Mouse (Mus musculus): ENCODE measurements at regions not wholly inside any gene's neighbourhood (a gene's known extent, or its start where the extent isn't known, plus 50 kb on each side); places are given as distances from the start of the nearest gene placed in this dataset.

DNA sequence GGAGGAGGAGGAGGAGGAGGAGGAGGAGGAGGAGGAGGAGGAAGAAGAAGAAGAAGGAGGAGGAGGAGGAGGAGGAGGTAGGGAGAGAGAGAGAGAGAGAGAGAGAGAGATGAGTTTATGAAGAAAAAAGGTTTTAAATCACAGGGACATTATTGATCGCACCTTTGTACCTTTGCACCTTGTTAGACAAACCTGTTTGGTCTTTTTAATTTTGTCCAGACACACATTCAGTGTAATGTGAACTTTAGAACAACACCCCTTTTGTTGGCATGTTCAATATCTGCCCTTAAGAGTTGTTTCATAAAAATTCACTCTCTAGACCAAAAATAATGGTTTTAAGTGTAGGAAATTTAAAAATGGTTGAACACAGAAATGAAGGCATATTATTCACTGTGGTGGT, 527.5 kb upstream of the Gm5415 start:
- Histone ChIP-seq H3K4me3 (ENCODE audit: insufficient read depth, low read length) (no peak overlapping the region), H3K4me1 (ENCODE audit: control insufficient read depth, insufficient read depth, low read length) (no peaks in the 10 kb centered on the region), H3K27ac (ENCODE audit: insufficient read depth, low read length) (no peak overlapping the region)
- TF ChIP-seq POLR2A (IDR thresholded peaks at IDR 0.05; ENCODE audit: extremely low read depth, insufficient read depth, low read length): no peak

DNA sequence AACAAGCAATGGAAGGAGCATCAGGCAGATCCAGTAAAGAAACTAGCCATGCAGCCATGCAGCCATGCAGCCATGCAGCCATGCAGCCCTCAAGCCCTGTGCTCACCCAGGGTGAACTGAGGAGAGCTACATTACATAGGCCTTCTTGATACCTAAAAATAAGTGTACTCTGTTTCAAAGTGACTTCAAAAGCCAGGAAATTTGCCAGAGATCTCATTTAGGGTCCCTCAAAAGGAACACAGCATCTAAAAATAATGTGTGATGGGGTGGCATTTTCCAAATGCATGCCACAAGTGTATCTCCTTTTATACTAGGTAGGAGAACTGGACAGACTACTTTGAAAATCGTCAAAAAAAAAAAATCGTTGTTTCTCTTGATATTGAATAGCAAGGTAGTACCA, 510.9 kb upstream of the Gm5415 start:
- H3K4me3 ChIP-seq (ENCODE audit: insufficient read depth, low read length): no peak overlapping the region
- no peak overlapping the region for H3K27ac ChIP-seq (ENCODE audit: insufficient read depth, low read length)
- TF ChIP-seq CTCF (IDR thresholded peaks at IDR 0.05; ENCODE audit: extremely low read depth, insufficient read depth, low read length): no peak
- TF ChIP-seq POLR2A (IDR thresholded peaks at IDR 0.05; ENCODE audit: extremely low read depth, insufficient read depth, low read length): no peak
- H3K4me1 ChIP-seq (ENCODE audit: control insufficient read depth, insufficient read depth, low read length): no peaks in the 10 kb centered on the region

GRCm38 (mm10) chr1:33044388-33044787, 497.3 kb upstream of the Gm5415 start:
- no peak overlapping the region for H3K4me3 ChIP-seq (ENCODE audit: insufficient read depth, low read length)
- H3K27ac ChIP-seq (ENCODE audit: insufficient read depth, low read length): no peak overlapping the region
- TF ChIP-seq POLR2A (IDR thresholded peaks at IDR 0.05; ENCODE audit: extremely low read depth, insufficient read depth, low read length) (no peak), CTCF (IDR thresholded peaks at IDR 0.05; ENCODE audit: extremely low read depth, insufficient read depth, low read length) (no peak)
- no peaks in the 10 kb centered on the region for H3K4me1 ChIP-seq (ENCODE audit: control insufficient read depth, insufficient read depth, low read length)

DNA sequence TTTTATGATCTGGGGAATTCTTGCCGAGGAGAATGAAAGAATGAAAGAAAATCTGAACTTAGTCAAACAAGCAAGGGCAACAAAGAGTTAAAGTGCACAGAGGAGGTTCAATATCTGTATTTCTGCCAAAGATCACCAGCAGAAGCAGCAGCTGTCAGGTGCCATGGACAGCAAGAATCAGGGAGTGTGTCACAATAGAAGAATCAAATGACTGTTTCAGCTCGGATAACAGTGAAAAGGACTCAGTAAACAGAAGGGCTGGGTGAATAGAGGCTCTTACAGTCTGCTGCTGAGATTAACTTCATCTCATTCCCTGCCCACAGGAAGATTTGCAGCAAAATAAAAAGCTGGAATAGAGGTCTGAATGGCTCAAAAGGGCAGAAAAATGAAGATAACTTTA, 495.3 kb upstream of the Gm5415 start:
- TF ChIP-seq POLR2A (IDR thresholded peaks at IDR 0.05; ENCODE audit: extremely low read depth, insufficient read depth, low read length): no peak
- TF ChIP-seq CTCF (IDR thresholded peaks at IDR 0.05; ENCODE audit: extremely low read depth, insufficient read depth, low read length): no peak
- H3K27ac ChIP-seq (ENCODE audit: insufficient read depth, low read length): no peak overlapping the region

DNA sequence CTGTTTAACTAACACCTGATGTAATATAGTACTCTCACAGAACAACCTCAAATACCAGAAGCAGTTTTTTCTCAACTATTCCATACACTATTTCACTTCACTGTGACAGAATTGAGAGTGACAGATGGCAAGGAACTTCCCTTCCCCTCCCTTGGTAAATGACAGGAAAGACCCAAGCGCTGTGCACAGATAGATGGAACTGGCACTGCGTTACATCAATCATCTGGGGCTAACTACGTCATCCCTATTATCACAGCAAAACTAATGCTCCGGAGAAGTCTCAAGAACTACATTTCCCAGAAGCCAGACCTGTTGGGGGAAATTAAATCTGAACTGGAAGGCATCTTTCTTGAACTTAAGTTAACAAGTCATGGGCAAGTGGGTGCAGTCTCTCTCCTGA, 493.6 kb upstream of the Gm5415 start:
- H3K4me3 ChIP-seq (ENCODE audit: insufficient read depth, low read length): no peak overlapping the region
- TF ChIP-seq POLR2A (IDR thresholded peaks at IDR 0.05; ENCODE audit: extremely low read depth, insufficient read depth, low read length) (no peak), CTCF (IDR thresholded peaks at IDR 0.05; ENCODE audit: extremely low read depth, insufficient read depth, low read length) (no peak)
- H3K4me1 ChIP-seq (ENCODE audit: control insufficient read depth, insufficient read depth, low read length): no peaks in the 10 kb centered on the region
- no peak overlapping the region for H3K27ac ChIP-seq (ENCODE audit: insufficient read depth, low read length)

More for the DNA sequence above, 495.3 kb upstream of the Gm5415 start:
- H3K4me1 ChIP-seq (ENCODE audit: control insufficient read depth, insufficient read depth, low read length): no peaks in the 10 kb centered on the region
- H3K4me3 ChIP-seq (ENCODE audit: insufficient read depth, low read length): no peak overlapping the region

DNA sequence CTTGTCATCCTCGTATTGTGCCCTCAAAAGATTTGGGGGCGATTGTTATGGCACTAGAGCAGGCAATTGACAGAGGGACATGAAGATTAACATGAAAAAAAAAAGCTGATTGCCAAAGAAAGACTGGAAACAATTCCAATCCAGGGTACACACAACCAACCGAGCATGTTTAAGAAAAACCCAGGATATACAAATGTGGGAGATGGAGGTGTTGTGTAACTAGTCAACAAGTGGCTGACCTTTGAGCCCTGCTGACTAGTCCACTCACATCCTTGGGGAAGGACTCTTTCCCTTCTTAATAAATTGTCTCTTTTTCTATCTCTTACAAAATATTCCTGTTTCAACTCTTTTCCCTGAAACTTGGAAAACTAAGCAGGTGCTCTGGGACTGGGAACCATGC, 484.9 kb upstream of the Gm5415 start:
- TF ChIP-seq CTCF (IDR thresholded peaks at IDR 0.05; ENCODE audit: extremely low read depth, insufficient read depth, low read length) (no peak), POLR2A (IDR thresholded peaks at IDR 0.05; ENCODE audit: extremely low read depth, insufficient read depth, low read length) (no peak)
- H3K4me3 ChIP-seq (ENCODE audit: insufficient read depth, low read length): no peak overlapping the region
- no peaks in the 10 kb centered on the region for H3K4me1 ChIP-seq (ENCODE audit: control insufficient read depth, insufficient read depth, low read length)
- no peak overlapping the region for H3K27ac ChIP-seq (ENCODE audit: insufficient read depth, low read length)

- H3K4me3 ChIP-seq (ENCODE audit: insufficient read depth, low read length): no peak overlapping the region
- no peak overlapping the region for H3K27ac ChIP-seq (ENCODE audit: insufficient read depth, low read length)
- no peak for TF ChIP-seq CTCF (IDR thresholded peaks at IDR 0.05; ENCODE audit: extremely low read depth, insufficient read depth, low read length)
- TF ChIP-seq POLR2A (IDR thresholded peaks at IDR 0.05; ENCODE audit: extremely low read depth, insufficient read depth, low read length): no peak
- no peaks in the 10 kb centered on the region for H3K4me1 ChIP-seq (ENCODE audit: control insufficient read depth, insufficient read depth, low read length)
Measured at GRCm38 (mm10) chr1:33026683-33027415, 479.8 kb upstream of the Gm5415 start.

GRCm38 (mm10) chr1:33025379-33025778, 478.3 kb upstream of the Gm5415 start:
- Histone ChIP-seq H3K4me3 (ENCODE audit: insufficient read depth, low read length) (no peak overlapping the region), H3K27ac (ENCODE audit: insufficient read depth, low read length) (no peak overlapping the region), H3K4me1 (ENCODE audit: control insufficient read depth, insufficient read depth, low read length) (no peaks in the 10 kb centered on the region)
- TF ChIP-seq CTCF (IDR thresholded peaks at IDR 0.05; ENCODE audit: extremely low read depth, insufficient read depth, low read length) (no peak), POLR2A (IDR thresholded peaks at IDR 0.05; ENCODE audit: extremely low read depth, insufficient read depth, low read length) (no peak)

GRCm38 (mm10) chr1:33022852-33023251, 475.8 kb upstream of the Gm5415 start:
- Histone ChIP-seq H3K4me1 (ENCODE audit: control insufficient read depth, insufficient read depth, low read length) (no peaks in the 10 kb centered on the region), H3K4me3 (ENCODE audit: insufficient read depth, low read length) (no peak overlapping the region), H3K27ac (ENCODE audit: insufficient read depth, low read length) (no peak overlapping the region)
- no peak for TF ChIP-seq CTCF (IDR thresholded peaks at IDR 0.05; ENCODE audit: extremely low read depth, insufficient read depth, low read length)
- no peak for TF ChIP-seq POLR2A (IDR thresholded peaks at IDR 0.05; ENCODE audit: extremely low read depth, insufficient read depth, low read length)

DNA sequence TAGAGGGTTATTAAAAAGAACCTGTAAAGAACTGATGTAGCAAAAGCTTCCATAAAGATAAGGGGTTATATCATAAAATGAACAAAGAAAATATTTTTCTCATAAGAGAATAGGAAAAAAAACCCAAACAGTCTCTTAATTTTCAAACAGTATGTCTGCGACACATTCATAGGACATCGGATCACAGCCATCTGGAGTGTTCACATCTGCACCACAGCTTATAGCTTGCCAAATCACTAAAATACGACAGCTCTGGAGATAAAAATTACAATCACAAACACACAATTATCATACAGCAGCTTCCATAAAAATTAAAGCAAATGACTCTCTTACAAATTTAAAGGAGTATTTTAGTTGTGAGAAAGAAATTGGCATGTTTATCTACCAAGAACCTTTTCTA, 456.9 kb upstream of the Gm5415 start:
- no peaks in the 10 kb centered on the region for H3K4me1 ChIP-seq (ENCODE audit: control insufficient read depth, insufficient read depth, low read length)
- no peak for TF ChIP-seq POLR2A (IDR thresholded peaks at IDR 0.05; ENCODE audit: extremely low read depth, insufficient read depth, low read length)
- TF ChIP-seq CTCF (IDR thresholded peaks at IDR 0.05; ENCODE audit: extremely low read depth, insufficient read depth, low read length): no peak
- H3K27ac ChIP-seq (ENCODE audit: insufficient read depth, low read length): no peak overlapping the region
- no peak overlapping the region for H3K4me3 ChIP-seq (ENCODE audit: insufficient read depth, low read length)

Data from cortical plate, adult 2 months (tissue).